Mouse (Mus musculus): ENCODE measurements around the gene Sfswap.

DNA sequence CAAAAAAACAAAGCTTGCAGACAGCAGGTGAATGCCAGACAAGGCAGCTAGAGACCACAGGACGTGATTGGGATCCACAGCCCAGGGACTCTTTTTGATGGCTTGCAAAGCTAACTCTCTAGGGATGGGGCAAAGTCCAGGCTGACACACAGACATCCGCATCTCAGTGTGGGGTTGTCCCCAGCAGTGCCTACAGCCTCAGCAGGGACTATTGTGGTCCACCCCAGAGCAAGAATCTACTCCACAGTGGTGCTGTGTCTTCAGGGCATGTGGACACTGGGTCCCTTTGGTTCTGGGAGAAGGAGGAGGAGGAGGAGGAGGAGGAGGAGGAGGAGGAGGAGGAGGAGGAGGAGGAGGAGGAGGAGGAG lies 45.5 kb upstream of the Sfswap start:
- TF ChIP-seq CTCF (IDR thresholded peaks at IDR 0.05; ENCODE audit: low read depth) (no peak), EP300 (optimal IDR thresholded peaks at IDR 0.05) (no peak)

All from stomach, postnatal 0 days (tissue).